Mouse (Mus musculus): Measurements from ENCODE around the gene Kif12. TPM values are rescaled to one million over a fixed set of nuclear protein-coding genes. Genes with fewer than 3 reads are reported as not detected.

The Kif12 gene
- polyA plus RNA-seq, 1 experiment from 2014 or later = 31.6 TPM

GRCm38 (mm10) chr4:63156726-63157634 is 15.0 kb downstream of the Kif12 start:
- no peak overlapping the region for H3K4me2 ChIP-seq
- peak; percentile 89 for ATAC-seq (ENCODE audit: insufficient read depth, low FRiP score, low read depth)
- H3K27ac ChIP-seq = peak overlapping the region; percentile 77
- no peaks in the 10 kb centered on the region for H3K36me3 ChIP-seq
- H3K4me3 ChIP-seq (replicated peaks) = no peak overlapping the region
- WGBS = 36% methylated on average over 8 of the region's 8 CpGs
- no peak overlapping the region for H3K9ac ChIP-seq
- H3K4me1 ChIP-seq = 0 out of 2 replicates have a peak, but pooled peaks cover 9% of the 10 kb centered on the region
- no peaks in the 10 kb centered on the region for H3K9me3 ChIP-seq
- H3K27me3 ChIP-seq (replicated peaks) = no peaks in the 10 kb centered on the region

GRCm38 (mm10) chr4:63155596-63155995 is 16.3 kb downstream of the Kif12 start:
- Histone ChIP-seq H3K27ac (no peak overlapping the region), H3K4me1 (0 out of 2 replicates have a peak, but pooled peaks cover 9% of the 10 kb centered on the region), H3K4me3 (replicated peaks) (no peak overlapping the region), H3K9ac (no peak overlapping the region), H3K36me3 (no peaks in the 10 kb centered on the region), H3K27me3 (replicated peaks) (no peaks in the 10 kb centered on the region), H3K4me2 (no peak overlapping the region), H3K9me3 (no peaks in the 10 kb centered on the region)
- no peak for ATAC-seq (ENCODE audit: insufficient read depth, low FRiP score, low read depth)
- 48% methylated on average over 2 of the region's 2 CpGs for WGBS

DNA sequence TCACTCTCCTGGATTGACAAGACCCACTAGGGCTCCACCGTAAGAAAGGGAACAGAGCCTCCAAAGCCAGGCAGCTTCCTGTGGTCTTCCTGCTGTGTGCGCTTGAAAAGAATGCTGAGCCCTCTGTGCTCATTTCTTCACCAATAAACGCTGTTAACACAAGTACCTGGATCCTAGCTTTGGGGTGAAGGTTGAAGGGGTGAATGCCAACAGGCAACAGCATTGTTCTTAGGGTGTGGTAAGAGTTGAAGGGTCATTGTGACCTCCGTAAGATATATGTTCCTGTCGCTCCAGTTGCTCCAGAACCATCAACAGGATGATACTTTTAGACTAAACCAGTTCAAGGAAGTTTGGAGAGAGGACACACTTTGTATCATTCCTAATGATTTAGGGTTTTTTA is 17.2 kb downstream of the Kif12 start, which contains the start of gene Ambp:
Gene Ambp, minus strand, starts transcription at position 101 of the 400 bp plus-strand sequence.
- Histone ChIP-seq H3K36me3 (no peaks in the 10 kb centered on the region), H3K9me3 (no peaks in the 10 kb centered on the region), H3K9ac (no peak within 1 kb of the TSS), H3K4me2 (peak within 1 kb of the TSS; percentile 9), H3K4me3 (replicated peaks) (no peak within 1 kb of the TSS), H3K4me1 (0 out of 2 replicates have a peak, but pooled peaks cover 9% of the 10 kb centered on the region), H3K27ac (no peak within 1 kb of the TSS), H3K27me3 (replicated peaks) (no peaks in the 10 kb centered on the region)
- WGBS = 62% methylated on average over 5 of the region's 5 CpGs
- ATAC-seq (ENCODE audit: insufficient read depth, low FRiP score, low read depth) = no peak

GRCm38 (mm10) chr4:63154028-63154427 is 17.9 kb downstream of the Kif12 start:
- Histone ChIP-seq H3K4me1 (0 out of 2 replicates have a peak, but pooled peaks cover 9% of the 10 kb centered on the region), H3K4me3 (replicated peaks) (no peak overlapping the region), H3K36me3 (no peaks in the 10 kb centered on the region), H3K9me3 (no peaks in the 10 kb centered on the region), H3K27me3 (replicated peaks) (no peaks in the 10 kb centered on the region), H3K4me2 (no peak overlapping the region; the same call in 1 of the 2 replicates), H3K9ac (no peak overlapping the region), H3K27ac (no peak overlapping the region)
- WGBS = 43% methylated on average over 4 of the region's 4 CpGs
- no peak for ATAC-seq (ENCODE audit: insufficient read depth, low FRiP score, low read depth)

- no peaks in the 10 kb centered on the region for H3K27me3 ChIP-seq (replicated peaks)
- no peak overlapping the region for H3K4me3 ChIP-seq (replicated peaks)
- H3K27ac ChIP-seq = no peak overlapping the region
- WGBS = 86% methylated on average over 6 of the region's 6 CpGs
- no peak overlapping the region for H3K9ac ChIP-seq
- no peak for ATAC-seq (ENCODE audit: insufficient read depth, low FRiP score, low read depth)
- no peaks in the 10 kb centered on the region for H3K9me3 ChIP-seq
- H3K36me3 ChIP-seq = no peaks in the 10 kb centered on the region
- H3K4me2 ChIP-seq = no peak overlapping the region
- 0 out of 2 replicates have a peak, but pooled peaks cover 6% of the 10 kb centered on the region for H3K4me1 ChIP-seq
These were observed 20.8 kb downstream of the Kif12 start for GRCm38 (mm10) chr4:63151127-63151526.

DNA sequence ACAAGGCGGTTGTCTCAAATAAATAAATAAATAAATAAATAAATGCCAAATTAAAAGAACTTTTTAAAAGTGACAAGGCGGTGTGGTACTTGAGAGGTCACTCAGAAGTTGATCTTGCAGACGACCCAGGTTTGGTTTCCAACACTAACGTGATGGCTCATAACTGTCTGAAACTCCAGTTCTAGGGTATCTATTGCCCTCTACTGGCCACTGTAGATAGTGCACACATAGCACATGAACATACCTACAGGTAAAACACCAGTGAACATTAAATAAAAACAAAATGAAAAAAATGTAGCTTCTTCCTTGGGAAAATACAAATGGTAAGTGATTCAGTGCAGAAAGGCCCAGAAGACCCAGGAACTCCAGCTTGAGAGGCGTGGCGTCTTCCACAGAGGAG is 24.7 kb downstream of the Kif12 start:
- Histone ChIP-seq H3K9ac (no peak overlapping the region), H3K4me2 (no peak overlapping the region), H3K9me3 (no peaks in the 10 kb centered on the region), H3K4me1 (no peaks in the 10 kb centered on the region), H3K27ac (no peak overlapping the region), H3K36me3 (no peaks in the 10 kb centered on the region), H3K4me3 (replicated peaks) (no peak overlapping the region), H3K27me3 (replicated peaks) (no peaks in the 10 kb centered on the region)
- 95% methylated on average over 6 of the region's 6 CpGs for WGBS
- no peak for ATAC-seq (ENCODE audit: insufficient read depth, low FRiP score, low read depth)

DNA sequence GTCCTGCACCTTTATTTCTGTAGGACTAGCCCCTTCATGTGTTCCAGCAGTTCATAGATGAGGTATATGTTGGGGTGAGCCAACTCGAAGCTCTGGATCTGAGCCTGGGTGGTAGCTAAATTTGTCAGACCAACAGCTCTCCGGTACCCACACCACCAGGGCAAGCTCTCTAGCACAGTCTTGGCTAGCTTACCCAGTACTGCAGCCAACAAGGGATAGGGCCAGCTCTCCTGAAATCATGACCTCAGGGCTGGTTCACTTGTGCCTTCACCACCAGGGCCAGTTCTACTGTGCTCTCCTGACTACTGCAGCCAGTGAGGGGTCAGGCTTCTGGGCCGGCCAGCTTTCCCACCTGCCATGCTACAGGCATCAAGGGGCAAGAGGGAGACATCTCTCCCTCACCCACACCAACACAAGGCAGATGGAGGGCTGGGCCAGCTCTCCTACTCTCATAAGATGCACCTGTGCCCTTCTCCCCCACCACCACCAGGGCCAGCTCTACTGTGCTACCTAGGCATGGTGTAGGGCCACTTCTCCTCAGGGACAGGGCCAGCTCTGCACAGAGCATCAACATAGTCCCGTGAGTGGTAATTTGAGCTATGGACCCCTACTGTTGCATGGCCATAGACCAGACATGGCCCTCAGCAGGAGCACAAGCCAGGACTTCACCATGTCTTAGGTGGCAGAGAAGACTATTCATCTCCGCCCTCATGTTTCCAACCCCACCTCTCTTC is 41.9 kb downstream of the Kif12 start:
- 91% methylated on average over 5 of the region's 5 CpGs for WGBS
- Histone ChIP-seq H3K9ac (no peak overlapping the region), H3K4me1 (no peaks in the 10 kb centered on the region), H3K36me3 (peaks cover 19% of the 10 kb centered on the region; the same call in 1 of the 2 replicates), H3K4me2 (no peak overlapping the region), H3K4me3 (replicated peaks) (no peak overlapping the region), H3K27me3 (replicated peaks) (no peaks in the 10 kb centered on the region), H3K9me3 (no peaks in the 10 kb centered on the region), H3K27ac (no peak overlapping the region)
- no peak for ATAC-seq (ENCODE audit: insufficient read depth, low FRiP score, low read depth)

DNA sequence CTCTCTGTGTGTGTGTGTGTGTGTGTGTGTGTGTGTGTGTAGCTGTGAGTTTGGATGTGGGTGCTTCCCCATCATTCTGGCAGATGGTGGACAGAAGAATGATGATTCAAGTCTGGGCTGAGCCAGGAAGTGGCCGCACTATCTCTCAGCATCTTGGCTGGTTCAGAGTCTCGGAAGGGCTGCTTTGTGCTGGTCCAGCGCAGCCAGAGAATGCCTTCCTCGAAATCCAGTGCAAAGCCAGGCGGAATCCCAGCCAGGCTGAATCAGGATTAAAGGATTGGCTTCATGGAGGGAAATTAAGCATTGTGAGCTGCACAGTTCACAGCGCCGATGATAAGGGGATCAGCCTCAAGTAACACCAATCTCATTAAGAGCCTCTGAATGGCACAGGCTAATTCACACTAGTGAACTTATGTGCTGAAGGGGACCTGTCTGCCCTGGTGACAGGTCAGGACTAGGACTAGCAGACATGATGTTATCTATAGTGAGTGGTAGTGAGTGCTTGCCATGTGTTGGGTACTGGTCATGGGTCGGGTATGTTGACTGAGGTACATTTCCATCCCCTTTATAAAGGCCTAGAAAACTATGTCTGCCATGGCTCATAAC is 47.0 kb downstream of the Kif12 start:
- no peak for ATAC-seq (ENCODE audit: insufficient read depth, low FRiP score, low read depth)
- Histone ChIP-seq H3K9ac (no peak overlapping the region), H3K27ac (no peak overlapping the region), H3K4me2 (no peak overlapping the region), H3K9me3 (no peaks in the 10 kb centered on the region), H3K4me1 (no peaks in the 10 kb centered on the region), H3K4me3 (replicated peaks) (no peak overlapping the region), H3K27me3 (replicated peaks) (no peaks in the 10 kb centered on the region), H3K36me3 (peaks cover 16% of the 10 kb centered on the region)
- WGBS = 81% methylated on average over 8 of the region's 8 CpGs

- Histone ChIP-seq H3K27ac (no peak overlapping the region), H3K4me3 (replicated peaks) (no peak overlapping the region), H3K9me3 (no peaks in the 10 kb centered on the region), H3K4me1 (no peaks in the 10 kb centered on the region), H3K36me3 (peaks cover 33% of the 10 kb centered on the region), H3K4me2 (no peak overlapping the region), H3K9ac (no peak overlapping the region), H3K27me3 (replicated peaks) (no peaks in the 10 kb centered on the region)
- 81% methylated on average over 5 of the region's 5 CpGs for WGBS
- peak; percentile 71 for ATAC-seq (ENCODE audit: insufficient read depth, low FRiP score, low read depth)
These were observed 53.1 kb downstream of the Kif12 start for GRCm38 (mm10) chr4:63118639-63119437.
